ENCODE assay signal across 22 mouse cellular contexts in the genomic region with DNA sequence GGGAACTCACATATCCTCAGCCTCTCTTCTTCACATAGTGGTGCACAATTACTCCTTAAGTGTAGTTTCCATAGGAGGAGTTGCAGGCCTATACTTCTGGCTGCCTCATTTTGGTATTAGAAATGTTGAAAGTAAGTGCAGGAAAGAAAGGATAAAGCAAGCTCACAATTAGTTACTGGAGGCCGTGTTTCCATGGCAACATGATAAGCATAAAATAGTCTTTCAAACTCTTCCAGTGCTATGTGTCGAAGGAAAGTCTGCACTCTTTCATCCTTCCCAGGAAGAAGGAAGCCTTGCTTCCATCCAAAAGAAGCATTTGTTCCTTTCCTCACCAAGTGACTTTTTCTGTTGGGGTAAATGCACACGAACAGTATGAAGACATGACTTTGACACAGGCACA.
DNase-seq lines count a peak whose midpoint lies in the region; ATAC-seq lines count a peak whose summit lies in the region.
"Had no signal": no experiment of that assay in that cellular context is flagged by ENCODE, and none has a peak within 500 bp of the region (broad histone marks: within the 10 kb centered on the region; RNA-seq: fewer than 3 reads in every experiment).

No protein-coding gene starts in this region.

- no peak overlapping the region for H3K4me2 ChIP-seq in hindbrain, embryonic 11.5 days (replicated peaks; ENCODE audit: low read depth, low read length)
- H3K4me2 ChIP-seq in midbrain, embryonic 15.5 days: no peak overlapping the region
- H3K4me2 ChIP-seq in midbrain, embryonic 13.5 days (replicated peaks): no peak overlapping the region
- H3K4me2 ChIP-seq: heart, embryonic 13.5 days; hindbrain, embryonic 15.5 days; liver, embryonic 13.5 days had no signal

- no peak for ATAC-seq in hindbrain, embryonic 11.5 days (ENCODE audit: low FRiP score)
- peak; percentile 63; the same call in 1 of the 2 replicates for ATAC-seq in midbrain, embryonic 15.5 days (replicated peaks)
- ATAC-seq in midbrain, embryonic 13.5 days: no peak
- ATAC-seq: intestine, postnatal 0 days had no signal

- no peaks in the 10 kb centered on the region for H3K27me3 ChIP-seq in hindbrain, embryonic 11.5 days (ENCODE audit: control insufficient read depth, insufficient read depth, low read length)
- H3K27me3 ChIP-seq in hindbrain, embryonic 10.5 days (ENCODE audit: insufficient read depth, poor library complexity, severe bottlenecking): no peaks in the 10 kb centered on the region
- H3K27me3 ChIP-seq in midbrain, embryonic 15.5 days (replicated peaks): no peaks in the 10 kb centered on the region
- H3K27me3 ChIP-seq in midbrain, embryonic 13.5 days: no peaks in the 10 kb centered on the region
- H3K27me3 ChIP-seq: heart, embryonic 13.5 days; hindbrain, embryonic 15.5 days; liver, embryonic 13.5 days had no signal

- WGBS in hindbrain, embryonic 11.5 days: 46% methylated on average over 3 of the region's 3 CpGs
- 48% methylated on average over 3 of the region's 3 CpGs for WGBS in hindbrain, embryonic 10.5 days
- 17% methylated on average over 3 of the region's 3 CpGs for WGBS in midbrain, embryonic 15.5 days
- WGBS in midbrain, embryonic 13.5 days: 36% methylated on average over 3 of the region's 3 CpGs

- no peak overlapping the region for H3K4me3 ChIP-seq in hindbrain, embryonic 11.5 days (ENCODE audit: low read depth, low read length)
- no peak overlapping the region for H3K4me3 ChIP-seq in hindbrain, embryonic 10.5 days
- no peak overlapping the region for H3K4me3 ChIP-seq in midbrain, embryonic 15.5 days
- H3K4me3 ChIP-seq in midbrain, embryonic 13.5 days (replicated peaks): no peak overlapping the region
- H3K4me3 ChIP-seq: heart, adult 2 months; heart, embryonic 13.5 days; hindbrain, embryonic 15.5 days; liver, embryonic 13.5 days had no signal

- H3K27ac ChIP-seq in hindbrain, embryonic 11.5 days (ENCODE audit: low read depth, low read length): no peak overlapping the region
- no peak overlapping the region for H3K27ac ChIP-seq in hindbrain, embryonic 10.5 days
- no peak overlapping the region for H3K27ac ChIP-seq in midbrain, embryonic 15.5 days
- no peak overlapping the region for H3K27ac ChIP-seq in midbrain, embryonic 13.5 days
- H3K27ac ChIP-seq: heart, adult 2 months; heart, embryonic 13.5 days; hindbrain, embryonic 15.5 days; liver, embryonic 13.5 days had no signal

- no peak overlapping the region for H3K9ac ChIP-seq in hindbrain, embryonic 11.5 days (ENCODE audit: low read depth, low read length)
- H3K9ac ChIP-seq in midbrain, embryonic 15.5 days: no peak overlapping the region
- H3K9ac ChIP-seq in midbrain, embryonic 13.5 days (replicated peaks): no peak overlapping the region
- H3K9ac ChIP-seq: heart, embryonic 13.5 days; hindbrain, embryonic 15.5 days; liver, embryonic 13.5 days had no signal

- peak; percentile 21 for DNase-seq in embryo, embryonic 10.5 days (ENCODE audit: low spot score)
- DNase-seq in embryo, embryonic 11 days: no peak
- peak; percentile 7 for DNase-seq in hindbrain, embryonic 11.5 days (ENCODE audit: low spot score)
- DNase-seq in hindbrain, embryonic 10.5 days (ENCODE audit: low spot score): no peak
- DNase-seq in thymus, postnatal 4 days: no peak
- DNase-seq: adrenal gland, postnatal 14 days; cerebellum, adult 18-20 months; cerebellum, postnatal 14 days; gastrocnemius, postnatal 36 days; heart, adult 2 months; heart, postnatal 14 days; kidney, postnatal 4 days; liver, embryonic 13.5 days; lung, adult 2 months; lung, postnatal 14 days; thymus, adult 18-20 months; thymus, postnatal 36 days had no signal

- no peaks in the 10 kb centered on the region for H3K9me3 ChIP-seq in hindbrain, embryonic 11.5 days (ENCODE audit: control insufficient read depth, low read length)
- no peaks in the 10 kb centered on the region for H3K9me3 ChIP-seq in hindbrain, embryonic 10.5 days
- H3K9me3 ChIP-seq in midbrain, embryonic 15.5 days: no peaks in the 10 kb centered on the region
- no peaks in the 10 kb centered on the region for H3K9me3 ChIP-seq in midbrain, embryonic 13.5 days
- H3K9me3 ChIP-seq: heart, embryonic 13.5 days; hindbrain, embryonic 15.5 days; liver, embryonic 13.5 days had no signal

- H3K4me1 ChIP-seq in hindbrain, embryonic 11.5 days (replicated peaks; ENCODE audit: control insufficient read depth, insufficient read depth, low read length): no peaks in the 10 kb centered on the region
- H3K4me1 ChIP-seq in hindbrain, embryonic 10.5 days (replicated peaks): 0 out of 2 replicates have a peak, but pooled peaks cover 4% of the 10 kb centered on the region
- H3K4me1 ChIP-seq in midbrain, embryonic 15.5 days: peaks cover 6% of the 10 kb centered on the region; the same call in 1 of the 2 replicates
- peaks cover 6% of the 10 kb centered on the region for H3K4me1 ChIP-seq in midbrain, embryonic 13.5 days (replicated peaks)
- H3K4me1 ChIP-seq: liver, embryonic 13.5 days had no signal

- H3K36me3 ChIP-seq in hindbrain, embryonic 11.5 days (ENCODE audit: control insufficient read depth, insufficient read depth, low read length): no peaks in the 10 kb centered on the region
- H3K36me3 ChIP-seq in hindbrain, embryonic 10.5 days: no peaks in the 10 kb centered on the region
- H3K36me3 ChIP-seq in midbrain, embryonic 15.5 days (replicated peaks): no peaks in the 10 kb centered on the region
- H3K36me3 ChIP-seq in midbrain, embryonic 13.5 days: no peaks in the 10 kb centered on the region
- H3K36me3 ChIP-seq: heart, embryonic 13.5 days; hindbrain, embryonic 15.5 days; liver, embryonic 13.5 days had no signal

Comparison
In these comparisons a context has a peak if more than half of its experiments do, and no peak if none do; other contexts are left out.
1. DNase-seq: peak in embryo, embryonic 10.5 days (single experiment) and hindbrain, embryonic 11.5 days (single experiment); none in embryo, embryonic 11 days (single experiment), hindbrain, embryonic 10.5 days (single experiment) and thymus, postnatal 4 days (single experiment).